22 mouse cellular contexts compared by ENCODE assay signal in genomic region chr2:32420066-32420608, GRCm38 (mm10). TPM values are rescaled to one million over a fixed set of nuclear protein-coding genes. Genes with fewer than 3 reads are reported as not detected.
A peak's percentile ranks its signal among the peaks of the same experiment; 100 is the strongest.
DNase-seq lines count a peak whose midpoint lies in the region; ATAC-seq and TF ChIP-seq lines count a peak whose summit lies in the region.
"Had no signal": no experiment of that assay in that cellular context is flagged by ENCODE, and none has a peak within 500 bp of the region (broad histone marks: within the 10 kb centered on the region; RNA-seq: fewer than 3 reads in every experiment).

No protein-coding gene starts in this region.

- peak overlapping the region; percentile 57; the same call in 1 of the 2 replicates for H3K27ac ChIP-seq in kidney, postnatal 0 days
- 0 out of 2 replicates have a peak overlapping the region, but pooled peaks have one; percentile 9 for H3K27ac ChIP-seq in midbrain, embryonic 10.5 days (replicated peaks)
- no peak overlapping the region for H3K27ac ChIP-seq in midbrain, embryonic 13.5 days
- H3K27ac ChIP-seq in limb, embryonic 10.5 days = 0 out of 2 replicates have a peak overlapping the region, but pooled peaks have one; percentile 12
- H3K27ac ChIP-seq: forebrain, embryonic 10.5 days; forebrain, embryonic 15.5 days; hindbrain, embryonic 13.5 days; lung, embryonic 15.5 days; stomach, embryonic 15.5 days had no signal

- WGBS in kidney, postnatal 0 days = 85% methylated on average over 12 of the region's 12 CpGs
- WGBS in midbrain, embryonic 10.5 days = 92% methylated on average over 12 of the region's 12 CpGs
- 90% methylated on average over 12 of the region's 12 CpGs for WGBS in midbrain, embryonic 13.5 days
- 91% methylated on average over 12 of the region's 12 CpGs for WGBS in limb, embryonic 10.5 days

- no peak overlapping the region for H3K4me3 ChIP-seq in kidney, postnatal 0 days (replicated peaks; ENCODE audit: low read depth, low read length)
- no peak overlapping the region for H3K4me3 ChIP-seq in midbrain, embryonic 10.5 days
- no peak overlapping the region for H3K4me3 ChIP-seq in midbrain, embryonic 13.5 days (replicated peaks)
- H3K4me3 ChIP-seq in limb, embryonic 10.5 days = no peak overlapping the region
- H3K4me3 ChIP-seq: embryonic facial prominence, embryonic 13.5 days; forebrain, embryonic 10.5 days; forebrain, embryonic 15.5 days; hindbrain, embryonic 13.5 days; liver, embryonic 13.5 days; lung, embryonic 15.5 days; stomach, embryonic 15.5 days had no signal

- peak; percentile 61 for DNase-seq in gastrocnemius, adult 18-20 months (ENCODE audit: low spot score)
- no peak for DNase-seq in gastrocnemius, postnatal 4 days (ENCODE audit: low spot score in 2 of 2)
- DNase-seq in kidney, postnatal 0 days (ENCODE audit: low spot score) = no peak
- DNase-seq in kidney, postnatal 36 days = no peak
- no peak for DNase-seq in midbrain, embryonic 10.5 days (ENCODE audit: low spot score)
- no peak for DNase-seq in limb, embryonic 10.5 days (ENCODE audit: low spot score)
- DNase-seq: layer of hippocampus, postnatal 36 days; liver, embryonic 13.5 days; right cerebral cortex, postnatal 25 days; thymus, adult 18-20 months; thymus, postnatal 25 days had no signal

- H3K36me3 ChIP-seq in kidney, postnatal 0 days (ENCODE audit: insufficient read depth, low read length) = peaks cover 51% of the 10 kb centered on the region
- peaks cover 66% of the 10 kb centered on the region for H3K36me3 ChIP-seq in midbrain, embryonic 10.5 days
- peaks cover 61% of the 10 kb centered on the region for H3K36me3 ChIP-seq in midbrain, embryonic 13.5 days
- peaks cover 66% of the 10 kb centered on the region for H3K36me3 ChIP-seq in limb, embryonic 10.5 days

- ATAC-seq in kidney, postnatal 0 days (replicated peaks; ENCODE audit: low FRiP score, low read depth) = no peak
- ATAC-seq in midbrain, embryonic 13.5 days = no peak
- ATAC-seq: forebrain, embryonic 15.5 days; midbrain, embryonic 16.5 days had no signal

- TF ChIP-seq CTCF in kidney, postnatal 0 days (IDR thresholded peaks at IDR 0.05; ENCODE audit: low read depth) = no peak

- H3K4me2 ChIP-seq in kidney, postnatal 0 days (ENCODE audit: low read length) = no peak overlapping the region
- H3K4me2 ChIP-seq in midbrain, embryonic 13.5 days (replicated peaks) = no peak overlapping the region
- H3K4me2 ChIP-seq: embryonic facial prominence, embryonic 13.5 days; forebrain, embryonic 15.5 days; heart, embryonic 11.5 days; hindbrain, embryonic 13.5 days; liver, embryonic 13.5 days; lung, embryonic 15.5 days; stomach, embryonic 15.5 days had no signal

- no peaks in the 10 kb centered on the region for H3K27me3 ChIP-seq in kidney, postnatal 0 days (ENCODE audit: insufficient read depth, low read length)
- H3K27me3 ChIP-seq in midbrain, embryonic 10.5 days (ENCODE audit: low read depth, poor library complexity, severe bottlenecking) = no peaks in the 10 kb centered on the region
- H3K27me3 ChIP-seq in midbrain, embryonic 13.5 days = no peaks in the 10 kb centered on the region
- no peaks in the 10 kb centered on the region for H3K27me3 ChIP-seq in limb, embryonic 10.5 days (ENCODE audit: low read depth, poor library complexity, severe bottlenecking)
- H3K27me3 ChIP-seq: embryonic facial prominence, embryonic 13.5 days; forebrain, embryonic 15.5 days; hindbrain, embryonic 13.5 days; liver, embryonic 13.5 days; lung, embryonic 15.5 days; stomach, embryonic 15.5 days had no signal

- no peak overlapping the region for H3K9ac ChIP-seq in kidney, postnatal 0 days (ENCODE audit: low read depth, low read length)
- H3K9ac ChIP-seq in midbrain, embryonic 13.5 days (replicated peaks) = no peak overlapping the region
- H3K9ac ChIP-seq: forebrain, embryonic 15.5 days; hindbrain, embryonic 13.5 days; liver, embryonic 13.5 days; lung, embryonic 15.5 days; stomach, embryonic 15.5 days had no signal

- no peaks in the 10 kb centered on the region for H3K9me3 ChIP-seq in kidney, postnatal 0 days (replicated peaks; ENCODE audit: low read length)
- no peaks in the 10 kb centered on the region for H3K9me3 ChIP-seq in midbrain, embryonic 10.5 days (replicated peaks)
- H3K9me3 ChIP-seq in midbrain, embryonic 13.5 days = no peaks in the 10 kb centered on the region
- H3K9me3 ChIP-seq in limb, embryonic 10.5 days (replicated peaks) = no peaks in the 10 kb centered on the region
- H3K9me3 ChIP-seq: embryonic facial prominence, embryonic 13.5 days; forebrain, embryonic 10.5 days; forebrain, embryonic 15.5 days; G1E; hindbrain, embryonic 13.5 days; liver, embryonic 13.5 days; lung, embryonic 15.5 days; stomach, embryonic 15.5 days had no signal

- peaks cover 31% of the 10 kb centered on the region for H3K4me1 ChIP-seq in kidney, postnatal 0 days (replicated peaks; ENCODE audit: insufficient read depth, low read length)
- peaks cover 26% of the 10 kb centered on the region for H3K4me1 ChIP-seq in midbrain, embryonic 10.5 days
- peaks cover 28% of the 10 kb centered on the region for H3K4me1 ChIP-seq in midbrain, embryonic 13.5 days (replicated peaks)
- peaks cover 34% of the 10 kb centered on the region for H3K4me1 ChIP-seq in limb, embryonic 10.5 days

RNA-seq across cellular contexts. Expression of gene Ptges2, which starts 24.4 kb away (rescaled TPM):
- total RNA-seq in gastrocnemius, adult 18-20 months (2021) = 10 to 100 TPM; 37.1 to 43.0 TPM
- 10 to 100 TPM; 35.1 to 41.4 TPM for total RNA-seq in gastrocnemius, postnatal 4 days (2021)
- 44.1 and 44.8 TPM in 2 replicates for polyA plus RNA-seq in kidney, postnatal 0 days (2015; fragmentation: Nextera tagmentation; extraction: Ambion mirVana)
- 26.2 and 28.8 TPM in 2 replicates for polyA plus RNA-seq in midbrain, embryonic 10.5 days (2016; fragmentation: Nextera tagmentation; extraction: Ambion mirVana)
- 35.5 and 37.6 TPM in 2 replicates for polyA plus RNA-seq in midbrain, embryonic 13.5 days (2015; fragmentation: Nextera tagmentation; extraction: Ambion mirVana)
- 32.7 and 37.0 TPM in 2 replicates for polyA plus RNA-seq in limb, embryonic 10.5 days (2016; fragmentation: Nextera tagmentation; extraction: Ambion mirVana)

RNA-seq across cellular contexts. Expression of gene Naif1, which starts 30.1 kb away (rescaled TPM):
- 1 to 10 TPM; 2.6 to 3.0 TPM for total RNA-seq in gastrocnemius, adult 18-20 months (2021)
- total RNA-seq in gastrocnemius, postnatal 4 days (2021) = 1 to 10 TPM; 3.9 to 4.0 TPM
- 4.7 TPM in 2 replicates for polyA plus RNA-seq in kidney, postnatal 0 days (2015; fragmentation: Nextera tagmentation; extraction: Ambion mirVana)
- 5.9 and 6.4 TPM in 2 replicates for polyA plus RNA-seq in midbrain, embryonic 10.5 days (2016; fragmentation: Nextera tagmentation; extraction: Ambion mirVana)
- polyA plus RNA-seq in midbrain, embryonic 13.5 days (2015; fragmentation: Nextera tagmentation; extraction: Ambion mirVana) = 5.1 and 6.1 TPM in 2 replicates
- 5.9 and 7.3 TPM in 2 replicates for polyA plus RNA-seq in limb, embryonic 10.5 days (2016; fragmentation: Nextera tagmentation; extraction: Ambion mirVana)

RNA-seq across cellular contexts. Expression of gene Slc25a25, which starts 31.1 kb away (rescaled TPM):
- total RNA-seq in gastrocnemius, adult 18-20 months (2021) = 100 to 1,000 TPM in 1 of 2 experiments, 10 to 100 TPM in 1; 47.6 to 217 TPM
- total RNA-seq in gastrocnemius, postnatal 4 days (2021) = 10 to 100 TPM; 14.0 to 25.1 TPM
- polyA plus RNA-seq in kidney, postnatal 0 days (2015; fragmentation: Nextera tagmentation; extraction: Ambion mirVana) = 15.0 and 16.9 TPM in 2 replicates
- polyA plus RNA-seq in midbrain, embryonic 10.5 days (2016; fragmentation: Nextera tagmentation; extraction: Ambion mirVana) = 29.2 and 35.7 TPM in 2 replicates
- polyA plus RNA-seq in midbrain, embryonic 13.5 days (2015; fragmentation: Nextera tagmentation; extraction: Ambion mirVana) = 45.4 and 50.1 TPM in 2 replicates
- 30.8 and 33.0 TPM in 2 replicates for polyA plus RNA-seq in limb, embryonic 10.5 days (2016; fragmentation: Nextera tagmentation; extraction: Ambion mirVana)

RNA-seq across cellular contexts. Expression of gene Lcn2, which starts 32.1 kb away (rescaled TPM):
- 1 to 10 TPM; 1.4 to 4.8 TPM for total RNA-seq in gastrocnemius, adult 18-20 months (2021)
- total RNA-seq in gastrocnemius, postnatal 4 days (2021) = 1 to 10 TPM; 3.0 to 4.4 TPM
- polyA plus RNA-seq in kidney, postnatal 0 days (2015; fragmentation: Nextera tagmentation; extraction: Ambion mirVana) = 43.5 and 50.3 TPM in 2 replicates
- polyA plus RNA-seq in midbrain, embryonic 10.5 days (2016; fragmentation: Nextera tagmentation; extraction: Ambion mirVana) = 0.20 TPM in 1 of 2 replicates, not detected in the other
- 0.35 and 0.37 TPM in 2 replicates for polyA plus RNA-seq in midbrain, embryonic 13.5 days (2015; fragmentation: Nextera tagmentation; extraction: Ambion mirVana)
- not detected in 2 replicates for polyA plus RNA-seq in limb, embryonic 10.5 days (2016; fragmentation: Nextera tagmentation; extraction: Ambion mirVana)
- total RNA-seq: G1E had no signal
- polyA plus RNA-seq: forebrain, embryonic 10.5 days; hindbrain, embryonic 13.5 days; limb, embryonic 11.5 days had no signal

RNA-seq across cellular contexts. Expression of gene 1110008P14Rik, which starts 38.4 kb away (rescaled TPM):
- total RNA-seq in gastrocnemius, adult 18-20 months (2021) = 10 to 100 TPM; 42.6 to 47.1 TPM
- 10 to 100 TPM; 56.4 to 58.6 TPM for total RNA-seq in gastrocnemius, postnatal 4 days (2021)
- 87.0 and 96.8 TPM in 2 replicates for polyA plus RNA-seq in kidney, postnatal 0 days (2015; fragmentation: Nextera tagmentation; extraction: Ambion mirVana)
- 39.4 and 44.3 TPM in 2 replicates for polyA plus RNA-seq in midbrain, embryonic 10.5 days (2016; fragmentation: Nextera tagmentation; extraction: Ambion mirVana)
- 74.7 and 77.5 TPM in 2 replicates for polyA plus RNA-seq in midbrain, embryonic 13.5 days (2015; fragmentation: Nextera tagmentation; extraction: Ambion mirVana)
- polyA plus RNA-seq in limb, embryonic 10.5 days (2016; fragmentation: Nextera tagmentation; extraction: Ambion mirVana) = 36.3 and 37.0 TPM in 2 replicates
